Mouse (Mus musculus) left cerebral cortex, adult 9 months (tissue): ENCODE data around the gene Dars2.
A peak's percentile ranks its signal among the peaks of the same experiment; 100 is the strongest.
"Not testable (repeated sequence)": the region's sequence is repeated elsewhere in the genome, so short reads cannot be mapped to it uniquely, and the experiment has no call there.

Source experiments
- DNase-seq, 2 experiments: peaks; one replicate each; pipeline ENCODE4 v3.0.0; 2022; ENCODE audit warnings: low spot score in 2 of 2

Gene Dars2

GRCm38 (mm10) chr1:161035281-161035785, 35.1 kb downstream of the Dars2 start:
- no peak for DNase-seq

- peak; percentile 97 to 98 for DNase-seq
Observed at GRCm38 (mm10) chr1:161034435-161035280, 35.8 kb downstream of the Dars2 start, which contains the start of gene Zbtb37. TSS of gene Zbtb37 (minus strand) at chr1:161034849.

- DNase-seq, result no peak
Observed at GRCm38 (mm10) chr1:161033856-161034434, 36.5 kb downstream of the Dars2 start.

GRCm38 (mm10) chr1:161032345-161032744, 38.1 kb downstream of the Dars2 start:
- DNase-seq, result no peak

GRCm38 (mm10) chr1:161031881-161032280, 38.6 kb downstream of the Dars2 start:
- DNase-seq, result no peak

- DNase-seq, result no peak
Observed at GRCm38 (mm10) chr1:161030058-161030457, 40.4 kb downstream of the Dars2 start.

- DNase-seq, result not testable (repeated sequence)
Observed at GRCm38 (mm10) chr1:161028427-161028826, 42.0 kb downstream of the Dars2 start.

- DNase-seq, result no peak
Observed at GRCm38 (mm10) chr1:161027196-161027595, 43.3 kb downstream of the Dars2 start.

GRCm38 (mm10) chr1:161025410-161026210, 44.8 kb downstream of the Dars2 start:
- no peak for DNase-seq

- DNase-seq, result no peak
Observed at GRCm38 (mm10) chr1:161020051-161020450, 50.4 kb downstream of the Dars2 start.

- DNase-seq, result no peak
Observed at GRCm38 (mm10) chr1:161016378-161016777, 54.1 kb downstream of the Dars2 start.

GRCm38 (mm10) chr1:161010436-161010835, 60.0 kb downstream of the Dars2 start:
- DNase-seq, result no peak

GRCm38 (mm10) chr1:161008038-161008437, 62.4 kb downstream of the Dars2 start:
- DNase-seq, result no peak

GRCm38 (mm10) chr1:161006471-161006870, 64.0 kb downstream of the Dars2 start:
- DNase-seq, result no peak

- no peak for DNase-seq
Observed at GRCm38 (mm10) chr1:161005526-161005925, 64.9 kb downstream of the Dars2 start.

GRCm38 (mm10) chr1:161004942-161005341, 65.5 kb downstream of the Dars2 start:
- DNase-seq, result no peak

GRCm38 (mm10) chr1:160993851-160994250, 76.6 kb downstream of the Dars2 start:
- DNase-seq, result no peak
